Mouse (Mus musculus) frontal cortex, postnatal 14 days (tissue): Measurements from ENCODE around the gene Haus7.
"Not testable (repeated sequence)": the region's sequence is repeated elsewhere in the genome, so short reads cannot be mapped to it uniquely, and the experiment has no call there.

Experiments
- DNase-seq, 2 experiments: peaks; one replicate each; pipeline ENCODE4 v3.0.0; 2022; ENCODE audit warnings: low spot score in 2 of 2

The Haus7 gene

DNA sequence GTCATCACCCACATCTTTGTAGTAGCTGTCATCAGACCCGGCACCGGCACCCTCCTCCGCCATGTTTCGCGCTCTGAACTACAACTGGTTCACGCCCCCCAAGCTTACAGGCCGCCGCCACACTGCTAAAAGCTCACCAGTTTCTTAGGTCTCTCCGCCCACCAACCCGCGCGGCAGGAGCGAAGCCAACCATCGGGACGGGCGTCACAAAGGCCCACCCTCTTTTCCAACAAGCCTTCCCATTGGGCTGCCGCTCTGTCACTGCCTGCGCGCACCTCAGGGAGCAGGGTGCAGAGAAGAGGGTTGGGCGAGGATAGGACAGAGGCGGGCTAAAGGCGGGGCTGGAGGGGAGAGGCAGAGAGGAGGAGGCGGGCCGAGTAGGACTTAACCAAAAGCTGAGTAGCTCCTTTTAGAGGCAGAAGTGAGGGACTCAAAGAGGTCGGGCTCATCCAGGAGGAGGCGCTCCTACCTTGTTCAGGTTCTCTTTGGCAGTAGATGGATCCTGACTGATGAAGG lies at the start of gene Haus7:
TSS of gene Haus7 (minus strand) at position 168 of the 516 bp plus-strand sequence.
- DNase-seq = peak; percentile 84 to 92

- DNase-seq = no peak
Measured at GRCm38 (mm10) chrX:73506577-73506976, 47.7 kb upstream of the Haus7 start.

DNA sequence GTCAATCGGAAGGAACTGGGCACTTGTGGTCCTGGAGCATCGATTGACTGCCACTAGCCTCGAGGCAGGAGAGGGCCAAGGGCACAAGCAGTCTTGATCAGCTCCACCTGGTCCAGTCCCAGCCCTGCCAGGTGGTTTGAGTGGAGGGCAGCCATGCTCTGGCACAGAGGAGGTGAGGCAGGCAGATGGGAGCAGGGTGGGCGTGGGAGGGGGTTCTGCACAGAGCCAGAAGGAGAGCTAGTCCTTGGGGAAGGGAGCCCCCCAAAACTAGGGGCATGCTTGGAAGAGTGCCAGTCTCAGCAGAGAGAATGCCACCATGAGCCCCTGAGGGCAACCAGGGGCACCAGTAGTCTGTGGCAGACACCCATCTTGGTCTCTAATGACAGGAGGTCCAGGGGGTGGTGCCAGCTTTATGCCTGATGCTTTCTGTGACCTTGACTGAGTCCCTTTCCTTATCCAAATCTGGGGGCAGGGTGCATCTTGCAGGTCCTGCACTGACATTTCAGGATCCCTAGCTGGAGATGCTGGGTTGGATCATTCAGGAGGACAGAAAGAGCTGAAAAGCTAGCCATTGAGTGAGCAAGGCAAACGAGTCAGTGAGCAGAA lies 46.4 kb upstream of the Haus7 start:
- no peak for DNase-seq

DNA sequence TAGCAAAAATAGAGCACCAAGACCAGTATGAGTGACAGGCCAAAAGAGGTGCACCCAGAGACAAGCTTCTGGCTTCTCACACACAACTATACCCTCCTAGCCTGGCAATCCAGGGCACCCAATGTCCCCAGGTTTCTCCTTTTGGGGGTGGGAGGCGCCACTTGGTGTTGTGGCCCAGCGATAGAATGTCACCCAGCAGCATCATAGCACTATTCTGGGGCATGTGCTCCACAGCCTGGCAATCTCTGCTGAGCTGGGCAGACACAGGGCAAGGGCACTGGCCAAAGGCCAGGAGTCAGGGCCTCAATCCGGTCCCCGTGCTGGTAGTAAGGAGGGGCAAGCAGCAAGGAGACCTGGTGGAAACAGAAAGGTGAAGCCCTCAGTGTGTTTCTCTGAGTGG lies 37.9 kb upstream of the Haus7 start:
- DNase-seq = no peak

DNA sequence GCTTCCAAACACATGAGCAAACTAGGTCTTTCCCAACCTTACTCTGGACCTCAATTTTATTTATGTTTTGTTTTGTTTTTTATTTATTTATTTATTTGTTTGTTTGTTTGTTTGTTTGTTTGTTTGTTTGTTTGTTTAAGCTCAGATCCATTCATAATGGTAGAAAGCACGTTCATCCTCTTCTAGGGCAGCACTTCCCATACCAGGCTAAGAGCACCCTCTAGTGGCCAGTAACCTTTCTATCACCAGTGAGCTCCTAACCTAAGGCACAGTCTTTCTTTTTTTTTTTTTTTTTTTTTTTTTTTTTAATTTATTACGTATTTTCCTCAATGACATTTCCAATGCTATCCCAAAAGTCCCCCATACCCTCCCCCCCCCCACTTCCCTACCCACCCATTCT lies 34.7 kb upstream of the Haus7 start:
- DNase-seq = not testable (repeated sequence)

GRCm38 (mm10) chrX:73490804-73491203 lies 32.0 kb upstream of the Haus7 start:
- no peak for DNase-seq

- no peak for DNase-seq
Measured at GRCm38 (mm10) chrX:73490186-73490585, 31.3 kb upstream of the Haus7 start.

GRCm38 (mm10) chrX:73486920-73487319 lies 28.1 kb upstream of the Haus7 start:
- no peak for DNase-seq

DNA sequence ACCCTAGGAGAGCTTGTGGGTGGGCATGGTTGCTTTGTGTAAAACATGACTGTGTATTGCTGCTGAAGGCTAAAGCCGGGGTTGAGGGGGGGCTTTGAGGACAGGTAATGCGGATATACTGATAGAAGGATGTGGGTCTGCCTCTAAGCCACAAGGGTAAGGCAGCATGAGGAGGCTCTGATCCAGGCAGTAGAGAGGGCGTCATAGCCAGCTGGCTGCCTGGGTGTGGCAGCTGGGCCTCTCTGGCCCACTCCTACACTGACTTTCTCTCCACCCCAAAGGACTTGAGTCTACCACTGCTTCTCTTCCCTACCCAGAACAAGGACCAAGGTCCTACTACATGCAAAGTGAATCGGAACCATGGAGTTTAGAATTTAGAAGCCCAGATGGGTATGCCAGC lies 26.0 kb upstream of the Haus7 start:
- no peak for DNase-seq

DNA sequence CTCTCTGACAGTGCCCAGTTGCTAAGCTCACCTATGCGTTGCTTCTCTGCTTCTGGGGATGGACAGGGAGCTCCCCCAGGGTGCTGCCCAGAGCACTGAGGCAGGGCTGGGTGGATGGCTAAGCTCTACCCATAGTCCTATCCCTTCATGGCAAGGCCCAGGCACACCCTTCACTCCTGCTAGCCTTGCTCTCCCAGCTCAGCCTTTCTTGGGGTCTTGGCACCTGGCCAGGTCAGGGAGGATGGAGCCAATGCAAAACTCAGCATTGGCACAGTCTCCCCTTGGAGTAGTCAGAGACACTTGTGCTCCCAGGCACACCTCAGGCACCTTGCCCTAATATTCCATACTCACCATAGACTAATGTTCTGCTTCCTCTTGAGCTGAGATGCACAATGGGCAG lies 25.2 kb upstream of the Haus7 start:
- no peak for DNase-seq

DNA sequence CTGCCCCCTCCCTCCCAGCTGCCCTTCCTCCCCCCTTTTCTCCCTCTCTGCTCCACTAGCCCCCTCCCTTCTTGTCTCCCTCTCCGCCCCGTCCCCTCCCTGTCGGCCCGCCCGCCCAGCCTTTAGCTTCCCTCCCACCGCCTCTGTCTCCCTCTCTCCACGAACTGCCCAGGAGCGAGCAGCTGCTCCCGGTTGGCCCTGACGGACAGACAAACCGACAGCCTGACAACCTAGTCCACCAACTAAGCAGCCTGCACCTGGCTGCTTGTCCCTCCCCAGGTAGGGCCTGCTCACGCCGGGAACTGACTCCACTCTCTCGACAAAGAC lies 24.6 kb upstream of the Haus7 start, which contains the start of gene Bgn:
TSS of gene Bgn (plus strand) at position 119 of the 327 bp plus-strand sequence.
- DNase-seq = no peak

DNA sequence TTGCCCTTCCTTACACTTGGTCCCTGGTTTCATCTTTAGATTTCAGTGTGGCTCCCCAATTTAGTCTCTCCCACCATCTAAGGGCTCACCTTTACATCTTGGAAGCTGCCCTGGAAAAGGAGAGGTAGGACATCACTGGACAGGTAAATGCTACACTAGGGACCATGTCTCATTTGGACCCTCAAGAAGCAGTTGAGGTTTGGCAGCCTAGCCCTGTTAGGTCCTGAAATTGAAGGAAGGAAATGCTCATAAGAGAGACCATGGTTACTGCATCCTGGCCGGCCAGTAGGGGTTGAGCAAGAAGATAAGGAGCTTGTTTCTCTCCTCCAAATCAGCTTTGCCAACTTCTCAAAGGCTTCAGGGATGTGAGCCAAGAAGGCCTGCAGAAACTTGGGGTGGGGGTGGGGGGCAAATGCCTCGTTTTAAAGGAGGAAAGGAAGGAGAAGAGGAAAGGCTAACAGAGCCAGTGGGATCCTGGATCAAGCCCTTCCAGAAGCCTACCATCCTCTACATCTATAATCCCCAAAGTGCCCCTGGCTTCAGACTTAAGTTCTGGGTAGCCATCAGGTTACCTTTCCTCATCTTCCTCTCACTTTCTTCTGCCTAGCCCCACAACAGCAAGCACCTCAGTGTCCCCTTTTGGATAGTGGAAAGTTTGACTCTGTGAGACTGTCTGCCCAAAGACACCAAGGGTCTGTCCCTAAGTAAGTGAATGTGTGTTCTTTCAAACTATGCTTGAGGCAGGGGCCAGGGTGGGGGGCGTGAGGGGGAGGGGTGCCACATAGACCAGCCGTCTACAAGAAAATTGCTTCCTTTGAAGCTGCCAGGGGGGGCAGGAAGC lies 24.0 kb upstream of the Haus7 start:
- no peak for DNase-seq

- DNase-seq = no peak
Measured at GRCm38 (mm10) chrX:73480334-73480733, 21.5 kb upstream of the Haus7 start.

- no peak for DNase-seq
Measured at GRCm38 (mm10) chrX:73479656-73480055, 20.8 kb upstream of the Haus7 start.

DNA sequence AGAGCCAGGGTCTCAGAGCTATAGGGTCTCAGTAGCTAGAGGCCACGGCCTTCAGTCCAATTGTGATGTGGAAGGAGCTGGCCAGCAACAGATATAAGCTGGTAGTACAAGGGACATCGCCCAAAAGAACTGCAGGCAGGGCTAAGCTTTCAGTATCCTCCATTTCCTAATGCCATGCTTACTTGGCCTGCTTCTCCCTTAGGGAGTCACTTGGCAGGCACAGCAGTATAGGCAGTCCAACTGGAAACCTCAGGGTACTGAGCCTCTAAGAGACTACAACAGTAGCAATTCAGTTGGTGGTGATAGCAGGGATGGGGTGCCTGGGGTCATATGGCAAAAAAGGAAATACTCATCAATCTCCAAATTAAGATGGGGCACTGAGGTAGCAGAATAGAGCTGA lies 18.7 kb upstream of the Haus7 start:
- no peak for DNase-seq

DNA sequence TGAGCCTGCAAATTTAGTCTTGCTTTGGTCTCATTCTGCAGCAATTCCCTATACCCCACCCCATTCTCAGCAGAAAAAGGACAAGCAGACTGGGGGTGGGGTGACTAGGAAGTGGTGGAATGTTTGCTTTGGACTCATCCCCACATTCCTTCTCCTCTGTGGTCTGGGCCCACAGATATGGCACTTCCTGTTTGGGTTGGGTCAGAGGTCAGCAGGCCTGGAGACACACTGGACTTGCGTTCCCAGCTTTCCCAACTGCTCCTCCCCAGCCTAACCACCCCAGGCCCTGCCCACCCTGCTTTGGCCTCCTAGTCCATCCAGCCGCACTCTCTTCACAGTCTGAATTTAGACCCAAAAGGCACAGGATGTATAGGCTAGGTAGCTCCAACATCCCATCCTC lies 17.8 kb upstream of the Haus7 start:
- no peak for DNase-seq

DNA sequence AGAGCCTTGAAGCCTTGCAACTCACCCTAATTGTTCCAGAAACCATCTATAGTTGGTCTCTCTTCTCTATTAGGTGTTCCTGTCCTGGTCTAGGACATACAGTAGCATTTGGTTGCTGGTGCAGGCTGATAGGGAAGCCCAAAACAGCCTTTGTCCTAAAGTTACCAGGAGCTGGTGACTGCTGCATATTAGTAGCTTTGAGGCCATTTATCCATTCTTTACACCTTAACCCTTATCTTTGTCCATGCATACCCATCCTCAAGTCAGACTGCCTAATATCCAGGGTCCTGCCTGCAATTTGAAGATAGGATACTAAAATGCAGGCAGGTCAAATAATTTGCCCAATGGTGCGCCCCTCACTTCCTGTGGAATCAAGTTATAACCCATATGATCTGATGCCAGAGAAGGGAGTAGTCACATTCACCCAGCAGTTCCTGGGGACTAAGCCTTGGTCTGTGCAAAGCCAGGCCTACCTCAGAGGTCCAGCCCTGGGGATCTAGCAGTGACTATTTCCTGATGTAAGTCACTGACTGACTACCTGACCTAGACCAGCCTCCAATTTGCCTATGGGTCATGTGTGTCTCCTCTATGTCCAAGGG lies 16.9 kb upstream of the Haus7 start:
- no peak for DNase-seq

DNA sequence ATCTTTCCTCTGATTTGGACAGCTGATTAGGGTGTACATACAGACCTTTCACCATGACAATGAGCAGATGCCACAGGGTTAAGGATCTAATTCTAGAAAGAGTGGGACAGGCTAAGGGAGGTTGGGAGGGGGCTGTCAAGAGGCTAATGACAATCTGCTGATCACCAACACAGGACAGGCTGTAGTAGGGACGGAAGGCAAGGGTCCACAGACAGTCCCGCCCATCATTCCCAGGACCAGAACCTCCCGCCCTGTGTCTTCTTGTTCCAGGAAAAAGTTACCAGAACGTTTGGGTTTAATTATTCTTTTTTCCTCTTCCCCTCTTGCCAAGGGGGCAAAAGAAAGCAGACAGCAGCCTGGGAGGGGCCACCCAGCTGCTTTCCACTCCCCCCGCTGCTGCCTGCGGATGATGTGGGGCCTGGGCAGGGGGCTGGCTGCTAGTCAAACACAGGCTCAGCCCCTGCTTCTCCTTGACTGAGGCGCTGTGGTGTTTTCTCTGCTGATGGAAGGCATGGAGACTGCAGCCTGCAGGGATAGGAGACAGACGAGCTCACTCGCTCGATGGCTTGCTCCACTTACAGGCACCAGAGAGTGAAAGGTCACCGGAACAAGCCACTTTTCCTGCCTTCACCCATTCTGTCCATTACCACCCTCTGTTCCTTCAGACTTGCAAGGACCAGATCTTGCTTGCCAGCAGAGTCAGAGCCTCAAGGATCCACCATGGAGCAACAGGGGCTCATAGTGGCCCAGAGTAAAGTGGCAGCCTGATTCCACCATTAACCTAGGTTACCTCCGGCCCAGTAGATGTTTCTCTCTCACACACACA lies 15.7 kb upstream of the Haus7 start:
- DNase-seq = no peak

DNA sequence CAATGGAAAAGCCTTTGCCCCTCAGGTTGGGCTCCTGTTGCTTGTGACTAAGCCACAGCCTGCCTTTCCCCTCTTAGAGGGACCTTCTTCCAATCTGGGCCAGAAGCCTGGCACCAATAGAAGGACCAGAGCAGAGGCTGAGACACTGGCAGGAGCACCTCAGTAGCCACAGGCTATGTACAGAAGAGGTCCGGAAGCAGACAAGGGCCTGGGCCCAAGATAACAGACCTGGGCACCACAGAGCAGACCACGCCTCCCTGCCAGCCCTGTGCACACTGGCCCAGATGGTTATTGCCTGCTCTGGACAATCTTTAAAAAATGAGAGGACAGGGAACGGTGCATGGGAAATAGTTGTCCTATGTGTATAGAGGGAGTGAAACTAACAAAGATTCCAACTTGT lies 12.9 kb upstream of the Haus7 start:
- DNase-seq = no peak

- DNase-seq = no peak
Measured at GRCm38 (mm10) chrX:73468752-73469151, 9.9 kb upstream of the Haus7 start.

DNA sequence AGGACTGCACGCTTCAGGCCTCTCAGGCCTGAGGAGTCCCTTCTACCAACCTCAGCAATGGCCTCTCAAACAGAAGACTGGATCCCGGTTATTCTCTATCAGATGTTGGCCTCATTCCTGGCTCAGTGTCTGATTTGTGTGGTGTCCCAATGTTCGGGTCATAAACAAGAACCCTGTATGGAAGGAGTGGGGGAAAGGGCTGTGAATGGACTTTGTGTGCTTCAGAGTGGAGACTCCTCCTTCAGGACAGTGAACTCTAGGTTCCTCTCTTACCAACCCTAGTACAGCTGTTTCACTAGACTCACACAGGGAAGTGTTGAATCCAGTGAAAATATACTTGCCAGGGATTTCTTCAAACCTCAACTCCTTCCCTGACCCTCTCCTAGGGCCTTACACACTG lies 9.5 kb upstream of the Haus7 start:
- DNase-seq = no peak
